ENCODE assay signal across 8 mouse cellular contexts in genomic region chr12:75309756-75310155, GRCm38 (mm10). TPM values are rescaled to one million over a fixed set of nuclear protein-coding genes. Genes with fewer than 3 reads are reported as not detected.
DNase-seq lines count a peak whose midpoint lies in the region; ATAC-seq lines count a peak whose summit lies in the region.

No protein-coding gene starts in this region.

- H3K9ac ChIP-seq in lung, embryonic 16.5 days (ENCODE audit: low read length), result peak overlapping the region; percentile 8

- DNase-seq in adrenal gland, adult 2 months, result peak; percentile 48
- DNase-seq in adrenal gland, postnatal 4 days (ENCODE audit: low spot score in 2 of 2), result no peak
- DNase-seq in heart, embryonic 10.5 days (ENCODE audit: low spot score), result peak; percentile 73
- DNase-seq in kidney, adult 9 months, result peak; percentile 31
- DNase-seq in ovary, adult 18-20 months (ENCODE audit: low spot score), result no peak
- no peak for DNase-seq in left cerebral cortex, adult 8-10 months (ENCODE audit: low spot score in 2 of 2)

- peaks cover 50% of the 10 kb centered on the region for H3K27me3 ChIP-seq in heart, embryonic 10.5 days (ENCODE audit: insufficient read depth, poor library complexity, severe bottlenecking)
- H3K27me3 ChIP-seq in lung, embryonic 16.5 days (ENCODE audit: control insufficient read depth, insufficient read depth, low read depth, low read length), result no peaks in the 10 kb centered on the region

- H3K4me3 ChIP-seq in heart, embryonic 10.5 days, result peak overlapping the region; percentile 71
- peak overlapping the region; percentile 39 for H3K4me3 ChIP-seq in lung, embryonic 16.5 days (ENCODE audit: low read length)

- H3K4me1 ChIP-seq in heart, embryonic 10.5 days, result peaks cover 7% of the 10 kb centered on the region; the same call in 1 of the 2 replicates
- peaks cover 12% of the 10 kb centered on the region; the same call in 1 of the 2 replicates for H3K4me1 ChIP-seq in lung, embryonic 16.5 days (replicated peaks; ENCODE audit: control insufficient read depth, insufficient read depth, low read length)

- peak overlapping the region; percentile 51 for H3K4me2 ChIP-seq in lung, embryonic 16.5 days (ENCODE audit: low read depth, low read length)

- peak overlapping the region; percentile 36; the same call in 1 of the 2 replicates for H3K27ac ChIP-seq in heart, embryonic 10.5 days
- H3K27ac ChIP-seq in lung, embryonic 16.5 days (ENCODE audit: low read length), result peak overlapping the region; percentile 57; the same call in 1 of the 2 replicates

- no peaks in the 10 kb centered on the region for H3K9me3 ChIP-seq in heart, embryonic 10.5 days
- H3K9me3 ChIP-seq in lung, embryonic 16.5 days (ENCODE audit: control insufficient read depth, low read length), result no peaks in the 10 kb centered on the region

- H3K36me3 ChIP-seq in heart, embryonic 10.5 days, result no peaks in the 10 kb centered on the region
- H3K36me3 ChIP-seq in lung, embryonic 16.5 days (ENCODE audit: control insufficient read depth, insufficient read depth, low read length), result no peaks in the 10 kb centered on the region

- 43% methylated on average over 6 of the region's 6 CpGs for WGBS in heart, embryonic 10.5 days
- 46% methylated on average over 6 of the region's 6 CpGs for WGBS in lung, embryonic 16.5 days

- peak; percentile 39 for ATAC-seq in lung, embryonic 16.5 days (ENCODE audit: low read depth)
- no peak for ATAC-seq in CD4-positive, CD25-positive, alpha-beta regulatory T cell, adult 4 months

RNA-seq across cellular contexts. Expression of gene Rhoj, which starts 1.6 kb away (rescaled TPM):
- total RNA-seq in adrenal gland, adult 2 months (2021), result 10 to 100 TPM; 13.8 to 20.3 TPM
- 17.6 and 21.5 TPM in 2 replicates for polyA plus RNA-seq in adrenal gland, adult 2 months (2012; rRNA removed)
- total RNA-seq in adrenal gland, postnatal 4 days (2021), result 10 to 100 TPM; 25.5 to 29.3 TPM
- polyA plus RNA-seq in heart, embryonic 10.5 days (2016; fragmentation: Nextera tagmentation; extraction: Ambion mirVana), result 26.0 and 29.0 TPM in 2 replicates
- polyA plus RNA-seq in lung, embryonic 16.5 days (2015; fragmentation: Nextera tagmentation; extraction: Ambion mirVana), result 66.0 and 69.7 TPM in 2 replicates
- under 1 TPM in 1 of 2 experiments, not detected in 1; 0.17 TPM for polyA plus RNA-seq in CD4-positive, CD25-positive, alpha-beta regulatory T cell, adult 4 months (2017; shearing (Covaris generic))
- total RNA-seq in left cerebral cortex, adult 8-10 months (2022), result 1 to 10 TPM; 3.5 to 5.2 (median 4.0) TPM

Comparison
In these comparisons a context has a peak if more than half of its experiments do, and no peak if none do; other contexts are left out.
1. DNase-seq: peak in adrenal gland, adult 2 months (single experiment), heart, embryonic 10.5 days (single experiment) and kidney, adult 9 months (single experiment); none in adrenal gland, postnatal 4 days (0 of 2), ovary, adult 18-20 months (single experiment) and left cerebral cortex, adult 8-10 months (0 of 2).
2. RNA of gene Rhoj, which starts 1.6 kb away (polyA plus RNA-seq): 66.0 to 69.7 TPM in lung, embryonic 16.5 days, 26.0 to 29.0 TPM in heart, embryonic 10.5 days and 17.6 to 21.5 TPM in adrenal gland, adult 2 months; 0.17 TPM in CD4-positive, CD25-positive, alpha-beta regulatory T cell, adult 4 months; every median in the first group is over 10 times any median in the second.